Mouse (Mus musculus): ENCODE measurements around the gene Slc9a3r1.

Slc9a3r1 gene

GRCm38 (mm10) chr11:115192180-115192579 is 29.0 kb downstream of the Slc9a3r1 start:
- DNase-seq = peak; percentile 73 to 86

GRCm38 (mm10) chr11:115194693-115195092 is 31.6 kb downstream of the Slc9a3r1 start:
- no peak for DNase-seq

GRCm38 (mm10) chr11:115195933-115196332 is 32.8 kb downstream of the Slc9a3r1 start:
- DNase-seq = no peak

GRCm38 (mm10) chr11:115197558-115197957 is 34.4 kb downstream of the Slc9a3r1 start:
- DNase-seq = no peak

GRCm38 (mm10) chr11:115198932-115199384 is 35.8 kb downstream of the Slc9a3r1 start:
- no peak for DNase-seq

GRCm38 (mm10) chr11:115200520-115200919 is 37.4 kb downstream of the Slc9a3r1 start:
- no peak for DNase-seq

- DNase-seq = peak; percentile 75 to 88
Measured at GRCm38 (mm10) chr11:115202316-115202715, 39.2 kb downstream of the Slc9a3r1 start.

GRCm38 (mm10) chr11:115202756-115203155 is 39.6 kb downstream of the Slc9a3r1 start:
- no peak for DNase-seq

- no peak for DNase-seq
Measured at GRCm38 (mm10) chr11:115208126-115208525, 45.0 kb downstream of the Slc9a3r1 start.

- no peak for DNase-seq
Measured at GRCm38 (mm10) chr11:115208776-115209732, 45.9 kb downstream of the Slc9a3r1 start.

- no peak for DNase-seq
Measured at GRCm38 (mm10) chr11:115209958-115210357, 46.8 kb downstream of the Slc9a3r1 start.

- no peak for DNase-seq
Measured at GRCm38 (mm10) chr11:115212116-115212515, 49.0 kb downstream of the Slc9a3r1 start.

- peak in 1 of 2 experiments; percentile 19 for DNase-seq
Measured at GRCm38 (mm10) chr11:115215123-115215522, 52.0 kb downstream of the Slc9a3r1 start.

GRCm38 (mm10) chr11:115217439-115218410 is 54.6 kb downstream of the Slc9a3r1 start:
- DNase-seq = no peak

- peak; percentile 43 to 49 for DNase-seq
Measured at GRCm38 (mm10) chr11:115219263-115219662, 56.1 kb downstream of the Slc9a3r1 start.

GRCm38 (mm10) chr11:115219685-115220084 is 56.5 kb downstream of the Slc9a3r1 start:
- DNase-seq = no peak

GRCm38 (mm10) chr11:115222077-115222476 is 58.9 kb downstream of the Slc9a3r1 start:
- no peak for DNase-seq

GRCm38 (mm10) chr11:115222570-115222969 is 59.4 kb downstream of the Slc9a3r1 start:
- DNase-seq = no peak

- no peak for DNase-seq
Measured at GRCm38 (mm10) chr11:115223451-115223850, 60.3 kb downstream of the Slc9a3r1 start.

GRCm38 (mm10) chr11:115223877-115224276 is 60.7 kb downstream of the Slc9a3r1 start:
- DNase-seq = no peak

- DNase-seq = peak; percentile 29 to 79
Measured at GRCm38 (mm10) chr11:115224889-115225288, 61.7 kb downstream of the Slc9a3r1 start.

- no peak for DNase-seq
Measured at GRCm38 (mm10) chr11:115225301-115225700, 62.2 kb downstream of the Slc9a3r1 start.
